Mouse (Mus musculus): Measurements from ENCODE around the gene Krr1. TPM values are rescaled to one million over a fixed set of nuclear protein-coding genes. Genes with fewer than 3 reads are reported as not detected.

Gene Krr1
- total and polyA plus RNA-seq, 2 experiments, result 2.6 to 13.6 TPM

DNA sequence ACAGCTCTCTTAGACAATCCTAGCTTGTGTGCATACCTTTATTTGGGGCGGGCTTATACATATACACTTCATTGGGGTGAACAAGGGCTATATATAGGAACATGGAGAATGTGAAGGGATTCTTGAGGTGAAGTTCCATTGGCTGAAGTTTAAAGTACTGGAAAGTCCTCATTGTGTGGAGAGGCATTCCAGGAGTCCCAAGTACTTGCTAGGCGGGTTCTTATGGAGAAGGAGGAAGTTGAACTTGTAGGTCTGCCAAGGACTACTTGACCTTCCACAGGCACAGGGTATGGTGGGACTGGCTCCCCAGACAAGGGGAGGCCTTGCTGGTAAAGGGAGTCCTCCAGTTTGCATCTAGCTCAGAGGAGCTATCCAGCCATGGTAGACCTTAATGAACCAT lies 13.1 kb upstream of the Krr1 start:
- no peak overlapping the region for H3K27ac ChIP-seq (replicated peaks; ENCODE audit: insufficient read depth, low read depth, low read length)
- no peak for DNase-seq (ENCODE audit: extremely low read depth, low read depth, low spot score)
- no peaks in the 10 kb centered on the region for H3K27me3 ChIP-seq (ENCODE audit: control insufficient read depth, insufficient read depth, low read length)
- H3K4me1 ChIP-seq (ENCODE audit: control insufficient read depth, insufficient read depth, low read length), result peaks cover 3% of the 10 kb centered on the region; the same call in 1 of the 2 replicates
- H3K36me3 ChIP-seq (ENCODE audit: control insufficient read depth, insufficient read depth, low read length), result no peaks in the 10 kb centered on the region
- TF ChIP-seq CTCF (IDR thresholded peaks at IDR 0.05; ENCODE audit: low read depth, low read length) (no peak), POLR2A (IDR thresholded peaks at IDR 0.05; ENCODE audit: extremely low read depth, insufficient read depth, low read length) (no peak)
- no peak overlapping the region for H3K9ac ChIP-seq (ENCODE audit: low read depth, low read length)
- WGBS, result 85% methylated on average over 2 of the region's 2 CpGs
- H3K4me3 ChIP-seq (ENCODE audit: insufficient read depth, low read depth, low read length), result no peak overlapping the region
- H3K79me2 ChIP-seq (ENCODE audit: control insufficient read depth, insufficient read depth, low read length), result no peaks in the 10 kb centered on the region

GRCm38 (mm10) chr10:111960459-111960858 lies 12.0 kb upstream of the Krr1 start:
- 18% methylated on average over 6 of the region's 6 CpGs for WGBS
- Histone ChIP-seq H3K79me2 (ENCODE audit: control insufficient read depth, insufficient read depth, low read length) (no peaks in the 10 kb centered on the region), H3K36me3 (ENCODE audit: control insufficient read depth, insufficient read depth, low read length) (no peaks in the 10 kb centered on the region), H3K4me3 (ENCODE audit: insufficient read depth, low read depth, low read length) (no peak overlapping the region), H3K4me1 (ENCODE audit: control insufficient read depth, insufficient read depth, low read length) (peaks cover 2% of the 10 kb centered on the region; the same call in 1 of the 2 replicates), H3K27ac (replicated peaks; ENCODE audit: insufficient read depth, low read depth, low read length) (no peak overlapping the region), H3K9ac (ENCODE audit: low read depth, low read length) (no peak overlapping the region), H3K27me3 (ENCODE audit: control insufficient read depth, insufficient read depth, low read length) (no peaks in the 10 kb centered on the region)
- DNase-seq (ENCODE audit: extremely low read depth, low read depth, low spot score), result peak; percentile 51
- TF ChIP-seq POLR2A (IDR thresholded peaks at IDR 0.05; ENCODE audit: extremely low read depth, insufficient read depth, low read length), result no peak

DNA sequence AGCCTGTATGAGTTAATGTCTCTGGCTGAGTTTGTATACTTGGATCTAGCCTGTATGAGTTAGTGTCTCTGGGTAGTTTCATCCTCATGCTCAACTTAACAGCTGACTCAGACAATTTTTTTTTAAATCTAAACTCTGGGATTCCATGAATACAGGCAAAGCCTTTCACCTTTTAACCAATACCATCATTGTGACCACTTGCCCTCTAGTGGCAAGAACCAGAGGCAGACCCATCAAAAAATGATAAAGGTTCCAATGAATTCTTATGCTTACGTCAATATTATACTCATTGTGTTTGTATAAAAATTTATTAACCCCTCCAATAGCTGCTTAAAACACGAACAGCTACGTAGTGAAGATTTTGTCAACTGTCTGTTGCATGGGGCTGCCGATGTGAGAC lies 6.1 kb upstream of the Krr1 start:
- TF ChIP-seq POLR2A (IDR thresholded peaks at IDR 0.05; ENCODE audit: extremely low read depth, insufficient read depth, low read length), result no peak
- TF ChIP-seq CTCF (IDR thresholded peaks at IDR 0.05; ENCODE audit: low read depth, low read length), result peak; percentile 23; the same call in 1 of the 2 replicates

DNA sequence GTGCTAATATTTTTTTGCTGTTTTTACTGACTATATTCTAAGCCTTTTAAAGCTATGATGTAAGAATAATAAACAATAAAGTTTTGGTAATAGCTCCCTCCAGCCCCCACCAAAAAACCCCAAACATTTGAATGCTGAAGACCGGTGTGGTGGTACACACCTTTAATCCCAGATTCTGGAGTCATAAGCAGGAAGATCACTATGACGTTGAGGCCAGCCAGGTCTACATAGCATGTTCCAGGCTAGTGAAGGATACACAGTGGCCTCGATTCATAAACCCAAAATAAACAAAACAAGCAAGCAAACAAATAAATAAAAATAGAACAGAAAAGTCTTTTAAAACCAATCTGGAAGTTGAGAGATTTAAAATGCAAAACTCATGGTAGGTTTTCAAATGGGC lies 535 bp upstream of the Krr1 start:
- WGBS, result 77% methylated on average over 3 of the region's 3 CpGs
- TF ChIP-seq CTCF (IDR thresholded peaks at IDR 0.05; ENCODE audit: low read depth, low read length) (no peak), POLR2A (IDR thresholded peaks at IDR 0.05; ENCODE audit: extremely low read depth, insufficient read depth, low read length) (no peak)

More for the DNA sequence above, 6.1 kb upstream of the Krr1 start:
- no peak overlapping the region for H3K27ac ChIP-seq (replicated peaks; ENCODE audit: insufficient read depth, low read depth, low read length)
- WGBS, result 54% methylated on average over 4 of the region's 4 CpGs
- no peaks in the 10 kb centered on the region for H3K36me3 ChIP-seq (ENCODE audit: control insufficient read depth, insufficient read depth, low read length)
- H3K4me3 ChIP-seq (ENCODE audit: insufficient read depth, low read depth, low read length), result no peak overlapping the region
- H3K4me1 ChIP-seq (ENCODE audit: control insufficient read depth, insufficient read depth, low read length), result no peaks in the 10 kb centered on the region
- no peaks in the 10 kb centered on the region for H3K79me2 ChIP-seq (ENCODE audit: control insufficient read depth, insufficient read depth, low read length)
- H3K9ac ChIP-seq (ENCODE audit: low read depth, low read length), result no peak overlapping the region
- H3K27me3 ChIP-seq (ENCODE audit: control insufficient read depth, insufficient read depth, low read length), result no peaks in the 10 kb centered on the region
- DNase-seq (ENCODE audit: extremely low read depth, low read depth, low spot score), result no peak

GRCm38 (mm10) chr10:111977584-111977983 lies 5.1 kb downstream of the Krr1 start:
- 37% methylated on average over 5 of the region's 5 CpGs for WGBS

More for the DNA sequence above, 535 bp upstream of the Krr1 start:
- Histone ChIP-seq H3K27ac (replicated peaks; ENCODE audit: insufficient read depth, low read depth, low read length) (no peak overlapping the region), H3K79me2 (ENCODE audit: control insufficient read depth, insufficient read depth, low read length) (peaks cover 11% of the 10 kb centered on the region; the same call in 1 of the 2 replicates), H3K9ac (ENCODE audit: low read depth, low read length) (no peak overlapping the region), H3K27me3 (ENCODE audit: control insufficient read depth, insufficient read depth, low read length) (no peaks in the 10 kb centered on the region), H3K4me1 (ENCODE audit: control insufficient read depth, insufficient read depth, low read length) (peaks cover 2% of the 10 kb centered on the region; the same call in 1 of the 2 replicates), H3K36me3 (ENCODE audit: control insufficient read depth, insufficient read depth, low read length) (0 out of 2 replicates have a peak, but pooled peaks cover under 1% of the 10 kb centered on the region), H3K4me3 (ENCODE audit: insufficient read depth, low read depth, low read length) (no peak overlapping the region)
- no peak for DNase-seq (ENCODE audit: extremely low read depth, low read depth, low spot score)

DNA sequence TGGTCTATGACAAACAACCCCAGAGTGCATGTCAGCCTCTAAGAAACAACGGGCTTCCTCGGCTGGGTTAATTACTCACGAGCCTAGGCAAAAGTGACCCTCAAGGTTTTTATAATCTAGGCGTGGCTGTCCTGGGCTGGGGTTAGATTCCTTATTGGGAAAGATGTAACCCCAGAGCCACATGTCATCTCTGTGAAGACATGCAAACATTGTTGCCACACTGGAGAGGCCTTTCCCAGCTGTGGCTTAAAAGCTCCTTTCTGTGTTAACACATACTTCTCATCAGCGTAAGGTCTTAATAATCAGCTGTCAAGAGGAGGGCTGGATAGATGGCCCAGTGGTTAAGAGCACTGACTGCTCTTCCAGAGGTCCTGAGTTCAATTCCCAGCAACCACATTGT lies 10.6 kb downstream of the Krr1 start:
- H3K27ac ChIP-seq (replicated peaks; ENCODE audit: insufficient read depth, low read depth, low read length), result no peak overlapping the region
- peaks cover 68% of the 10 kb centered on the region for H3K36me3 ChIP-seq (ENCODE audit: control insufficient read depth, insufficient read depth, low read length)
- no peak overlapping the region for H3K9ac ChIP-seq (ENCODE audit: low read depth, low read length)
- H3K79me2 ChIP-seq (ENCODE audit: control insufficient read depth, insufficient read depth, low read length), result 0 out of 2 replicates have a peak, but pooled peaks cover 4% of the 10 kb centered on the region
- TF ChIP-seq POLR2A (IDR thresholded peaks at IDR 0.05; ENCODE audit: extremely low read depth, insufficient read depth, low read length), result no peak
- TF ChIP-seq CTCF (IDR thresholded peaks at IDR 0.05; ENCODE audit: low read depth, low read length), result no peak
- H3K4me3 ChIP-seq (ENCODE audit: insufficient read depth, low read depth, low read length), result no peak overlapping the region
- WGBS, result 92% methylated on average over 5 of the region's 5 CpGs
- no peaks in the 10 kb centered on the region for H3K27me3 ChIP-seq (ENCODE audit: control insufficient read depth, insufficient read depth, low read length)
- no peaks in the 10 kb centered on the region for H3K4me1 ChIP-seq (ENCODE audit: control insufficient read depth, insufficient read depth, low read length)
- no peak for DNase-seq (ENCODE audit: extremely low read depth, low read depth, low spot score)

More at GRCm38 (mm10) chr10:111977584-111977983, 5.1 kb downstream of the Krr1 start:
- Histone ChIP-seq H3K79me2 (ENCODE audit: control insufficient read depth, insufficient read depth, low read length) (peaks cover 14% of the 10 kb centered on the region; the same call in 1 of the 2 replicates), H3K27ac (replicated peaks; ENCODE audit: insufficient read depth, low read depth, low read length) (no peak overlapping the region), H3K9ac (ENCODE audit: low read depth, low read length) (no peak overlapping the region), H3K4me1 (ENCODE audit: control insufficient read depth, insufficient read depth, low read length) (peaks cover 2% of the 10 kb centered on the region; the same call in 1 of the 2 replicates), H3K36me3 (ENCODE audit: control insufficient read depth, insufficient read depth, low read length) (peaks cover 35% of the 10 kb centered on the region), H3K27me3 (ENCODE audit: control insufficient read depth, insufficient read depth, low read length) (no peaks in the 10 kb centered on the region), H3K4me3 (ENCODE audit: insufficient read depth, low read depth, low read length) (no peak overlapping the region)
- TF ChIP-seq POLR2A (IDR thresholded peaks at IDR 0.05; ENCODE audit: extremely low read depth, insufficient read depth, low read length), result no peak
- TF ChIP-seq CTCF (IDR thresholded peaks at IDR 0.05; ENCODE audit: low read depth, low read length), result peak; percentile 67
- DNase-seq (ENCODE audit: extremely low read depth, low read depth, low spot score), result peak; percentile 55

Measured in liver, adult 2 months (tissue).